Mouse (Mus musculus) T-helper 17 cell (primary cell): ENCODE measurements around the gene Trim2.

Source experiments
- in situ Hi-C, 2 experiments: fragments of 300-600 bp; cut with MboI, MseI; formaldehyde crosslinking; loops; 1 replicate in 1 of 2; 2 replicates in 1 of 2; pipeline ENCODE4 v1.15.1; 2025; ENCODE audit warnings: high pct_unique_total_duplicates in 2 of 2

Gene Trim2

DNA sequence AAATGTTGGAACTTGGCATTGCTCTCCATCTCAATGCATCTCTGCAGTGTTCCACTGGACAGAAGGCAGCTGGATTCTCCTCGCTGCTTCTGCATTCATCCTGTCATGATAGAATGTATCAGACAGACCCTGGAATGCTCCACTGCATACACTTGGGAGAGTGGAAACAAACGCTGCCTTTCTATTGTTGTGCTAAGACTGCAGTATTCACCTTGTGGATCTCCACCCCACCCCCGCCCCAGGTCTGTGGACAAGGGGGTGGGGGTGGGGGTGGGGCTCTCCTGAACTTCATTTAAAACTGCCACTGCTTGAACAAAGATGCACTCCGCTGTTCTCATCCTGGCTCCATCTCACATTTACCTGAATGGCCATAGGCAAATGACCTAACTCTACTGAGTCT, 112.8 kb downstream of the Trim2 start:
- in situ Hi-C loops: no loop called here

- in situ Hi-C loops: no loop called here
Observed at GRCm38 (mm10) chr3:84191141-84191881, 115.4 kb downstream of the Trim2 start.

- in situ Hi-C loops: no loop called here
Observed at GRCm38 (mm10) chr3:84190513-84191061, 116.1 kb downstream of the Trim2 start.

DNA sequence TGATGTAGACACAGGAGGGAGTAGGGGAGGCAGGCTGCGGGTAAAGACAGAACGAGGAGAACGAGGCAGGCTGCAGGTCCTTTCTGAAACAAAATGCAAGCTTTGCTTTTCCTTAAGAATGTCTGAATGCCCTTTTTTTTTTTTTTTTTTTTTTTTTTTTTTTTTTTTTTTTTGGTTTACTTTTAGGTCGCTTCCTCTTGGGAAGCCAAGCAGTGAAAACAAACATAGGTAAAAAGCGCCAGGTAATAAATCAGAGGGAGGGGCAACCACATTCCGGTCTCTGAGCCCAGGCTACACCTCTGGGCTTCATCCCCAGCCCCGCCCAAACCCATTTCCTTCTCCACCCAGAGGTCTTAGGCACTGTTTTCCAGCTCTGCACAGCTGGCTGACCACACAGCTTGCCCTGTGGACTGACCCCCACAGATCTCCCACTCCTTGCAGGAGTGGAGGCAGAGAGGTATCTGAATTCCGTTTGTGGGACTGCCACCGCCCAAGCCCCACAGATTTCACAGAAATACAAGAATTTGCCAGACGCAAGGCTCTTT, 117.0 kb downstream of the Trim2 start:
- in situ Hi-C loops: no loop called here

GRCm38 (mm10) chr3:84181717-84182116, 125.0 kb downstream of the Trim2 start:
- in situ Hi-C loops: no loop called here

GRCm38 (mm10) chr3:84181102-84181501, 125.6 kb downstream of the Trim2 start:
- in situ Hi-C loops: no loop called here

DNA sequence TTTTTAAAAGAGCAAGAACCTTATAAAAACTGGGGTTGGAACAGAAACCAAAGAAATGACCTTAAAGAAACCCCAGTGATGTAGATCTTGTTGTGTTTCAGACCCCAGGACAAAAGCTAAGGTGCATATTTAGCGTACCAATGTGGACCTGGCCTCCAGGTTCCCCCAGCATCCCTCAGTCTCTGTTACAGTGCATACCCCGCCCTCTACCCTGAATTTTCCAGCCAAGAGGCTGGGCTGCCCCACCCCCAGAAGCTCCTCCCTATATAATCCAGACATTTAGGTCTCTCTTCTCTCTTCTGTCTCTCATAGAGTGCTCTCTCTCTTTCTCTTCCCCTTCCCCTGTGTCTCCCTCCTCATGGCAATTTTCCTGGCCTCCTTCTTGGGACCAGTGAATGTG, 126.4 kb downstream of the Trim2 start:
- in situ Hi-C loops: no loop called here

- in situ Hi-C loops: loop anchor here (5.0 to 10.0 kb wide), 3 partner anchors 49 to 367 kb away; no protein-coding TSS in a partner anchor
Observed at GRCm38 (mm10) chr3:84177834-84178233, 128.8 kb downstream of the Trim2 start.

DNA sequence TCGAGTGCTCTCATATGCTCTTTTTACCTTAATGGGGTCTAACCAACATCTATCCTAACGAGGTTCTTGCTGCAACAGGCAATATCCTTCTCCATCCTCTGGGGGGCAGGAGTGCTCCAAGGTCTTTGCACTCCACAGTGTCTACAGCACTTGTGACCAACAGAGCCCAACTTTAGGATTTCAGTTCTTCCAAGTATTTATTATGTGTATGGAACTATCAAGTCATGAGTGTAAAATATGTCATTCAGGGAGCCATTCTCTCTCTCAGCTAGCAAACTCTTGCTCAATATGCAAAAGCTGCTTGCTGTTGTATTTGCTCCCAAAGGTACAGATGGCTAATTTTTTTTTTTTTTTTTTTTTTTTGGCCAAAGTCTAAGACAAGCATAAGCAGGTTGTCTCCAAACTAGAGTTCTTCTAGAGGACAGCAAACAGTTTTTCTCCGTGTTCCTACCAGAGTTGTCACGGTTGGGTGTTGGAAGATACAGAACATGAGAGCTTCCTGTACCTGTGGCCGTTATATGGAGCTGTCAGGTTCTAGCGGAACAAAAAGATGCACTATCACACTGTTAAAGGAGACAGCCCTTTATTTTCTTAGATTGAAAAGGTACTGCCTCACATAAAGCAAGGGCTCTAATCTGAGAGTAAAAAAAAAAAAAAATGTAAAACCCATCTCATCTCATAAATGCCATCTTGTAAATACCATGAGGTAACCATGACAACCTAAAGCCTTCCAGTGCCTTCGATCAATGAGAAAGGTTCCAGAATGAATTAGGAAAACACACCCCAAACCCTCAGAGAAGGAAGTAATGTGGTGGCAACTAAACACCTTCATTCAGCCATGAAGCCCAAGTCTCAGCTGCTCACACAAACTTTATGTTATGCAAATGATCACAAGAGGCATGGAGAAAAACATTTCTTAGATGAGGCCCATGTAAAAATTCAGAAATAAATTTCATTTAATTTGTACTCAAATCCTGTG, 131.1 kb downstream of the Trim2 start:
- in situ Hi-C loops: loop anchor here (5.0 to 10.0 kb wide), 3 partner anchors 52 to 369 kb away; no protein-coding TSS in a partner anchor

DNA sequence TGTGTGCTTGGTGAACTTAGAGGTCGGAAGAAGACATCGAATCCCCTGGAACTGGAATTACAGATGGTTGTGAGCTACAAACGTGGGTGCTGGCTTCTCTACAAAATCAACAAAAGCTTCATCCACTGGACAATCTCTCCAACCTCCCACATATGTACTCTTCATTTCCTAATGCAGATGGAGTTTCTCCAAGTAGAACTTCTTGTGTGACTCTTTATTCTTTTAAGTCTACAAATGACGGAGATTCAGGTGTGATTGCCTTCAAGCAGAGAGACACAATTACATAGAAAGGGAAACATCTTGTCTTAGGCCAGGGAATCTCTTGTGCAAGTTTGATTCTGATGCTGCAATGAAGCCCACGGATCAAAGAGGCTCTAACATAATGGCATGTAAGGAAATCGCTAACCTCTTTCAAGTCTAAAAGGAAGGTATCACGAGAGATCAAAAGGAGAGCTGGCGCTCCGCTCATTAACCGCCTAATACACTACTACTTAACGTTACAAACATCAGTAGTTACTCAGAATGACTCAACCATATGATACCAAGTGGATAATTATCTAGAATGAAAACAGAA, 133.0 kb downstream of the Trim2 start, which contains the start of gene Gm6525:
TSS of gene Gm6525 (plus strand) at position 524 of the 574 bp plus-strand sequence.
- in situ Hi-C loops: loop anchor here in 1 of 2 experiments (5.0 to 10.0 kb wide), 2 partner anchors 139 to 371 kb away; no protein-coding TSS in a partner anchor

DNA sequence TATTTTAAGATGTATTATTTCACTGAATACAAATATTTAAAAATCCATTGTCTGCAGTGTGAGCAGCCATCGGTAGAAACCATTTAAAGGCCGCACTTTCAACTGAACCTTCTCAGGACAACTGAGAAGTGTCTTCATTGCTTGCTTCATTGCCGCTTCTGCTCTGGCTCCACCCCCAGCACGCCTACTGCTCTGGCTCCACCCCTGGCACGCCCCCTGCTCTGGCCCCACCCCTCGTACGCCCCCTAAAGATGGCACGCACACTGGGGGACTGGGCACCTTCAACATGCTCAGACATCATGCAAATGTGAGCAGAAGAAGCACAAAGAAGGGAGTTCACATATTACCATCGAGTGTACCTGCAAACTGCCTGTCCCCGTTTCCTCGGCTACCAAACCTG, 134.3 kb downstream of the Trim2 start:
- in situ Hi-C loops: loop anchor here in 1 of 2 experiments (5.0 to 10.0 kb wide), 2 partner anchors 140 to 372 kb away; no protein-coding TSS in a partner anchor

DNA sequence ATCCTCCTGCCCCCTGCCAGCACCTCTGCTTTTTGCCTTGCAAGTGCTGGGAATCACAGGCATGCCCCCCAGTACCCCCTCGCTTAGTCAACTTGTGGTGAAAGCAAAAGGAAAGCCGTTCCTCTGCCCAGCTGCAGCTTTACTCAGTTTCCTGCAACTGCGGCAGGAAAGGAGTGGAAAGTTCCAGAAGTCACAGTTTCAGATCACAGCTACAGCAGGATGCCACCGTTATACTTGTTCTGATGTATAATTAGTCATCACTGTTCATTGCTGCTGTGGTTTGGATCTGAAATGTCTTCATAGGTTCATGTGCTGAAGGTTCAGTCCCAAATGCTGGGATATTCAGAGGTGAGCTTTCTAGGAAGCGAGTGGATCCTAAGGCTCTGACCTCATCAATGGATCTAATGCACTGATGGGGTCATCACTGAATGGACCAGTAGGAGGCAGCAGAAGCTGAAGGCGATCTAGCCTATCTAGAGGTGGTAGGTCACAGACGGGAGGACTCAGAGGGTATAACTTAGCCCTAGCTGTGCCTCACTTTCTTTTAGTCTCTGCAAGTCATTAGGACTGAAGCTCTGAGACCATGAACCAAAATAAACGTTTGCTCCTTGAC, 137.2 kb downstream of the Trim2 start:
- in situ Hi-C loops: loop anchor here in 1 of 2 experiments (5.0 to 10.0 kb wide), 2 partner anchors 143 to 375 kb away; no protein-coding TSS in a partner anchor

GRCm38 (mm10) chr3:84168943-84169342, 137.7 kb downstream of the Trim2 start:
- in situ Hi-C loops: no loop called here

- in situ Hi-C loops: no loop called here
Observed at GRCm38 (mm10) chr3:84166073-84166472, 140.6 kb downstream of the Trim2 start.

DNA sequence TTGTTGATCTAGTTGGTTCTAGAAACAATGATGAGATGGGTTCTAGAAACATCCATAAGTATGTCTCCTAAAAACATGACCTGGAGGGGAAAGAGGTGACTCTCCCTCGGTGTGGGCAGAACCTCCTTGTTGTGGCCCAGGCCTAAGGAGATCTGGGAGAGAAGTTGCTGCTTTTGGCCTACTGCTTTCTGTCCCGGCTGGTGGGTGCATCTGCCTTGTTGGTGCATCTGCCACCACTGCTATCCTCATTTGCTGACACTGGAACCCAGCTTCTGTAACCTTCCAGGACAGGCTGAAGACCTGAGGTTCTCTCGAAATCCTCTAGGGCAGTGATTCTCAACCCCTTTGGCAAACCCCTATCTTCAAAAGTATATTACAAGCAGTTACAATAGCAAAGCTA, 141.3 kb downstream of the Trim2 start:
- in situ Hi-C loops: no loop called here

DNA sequence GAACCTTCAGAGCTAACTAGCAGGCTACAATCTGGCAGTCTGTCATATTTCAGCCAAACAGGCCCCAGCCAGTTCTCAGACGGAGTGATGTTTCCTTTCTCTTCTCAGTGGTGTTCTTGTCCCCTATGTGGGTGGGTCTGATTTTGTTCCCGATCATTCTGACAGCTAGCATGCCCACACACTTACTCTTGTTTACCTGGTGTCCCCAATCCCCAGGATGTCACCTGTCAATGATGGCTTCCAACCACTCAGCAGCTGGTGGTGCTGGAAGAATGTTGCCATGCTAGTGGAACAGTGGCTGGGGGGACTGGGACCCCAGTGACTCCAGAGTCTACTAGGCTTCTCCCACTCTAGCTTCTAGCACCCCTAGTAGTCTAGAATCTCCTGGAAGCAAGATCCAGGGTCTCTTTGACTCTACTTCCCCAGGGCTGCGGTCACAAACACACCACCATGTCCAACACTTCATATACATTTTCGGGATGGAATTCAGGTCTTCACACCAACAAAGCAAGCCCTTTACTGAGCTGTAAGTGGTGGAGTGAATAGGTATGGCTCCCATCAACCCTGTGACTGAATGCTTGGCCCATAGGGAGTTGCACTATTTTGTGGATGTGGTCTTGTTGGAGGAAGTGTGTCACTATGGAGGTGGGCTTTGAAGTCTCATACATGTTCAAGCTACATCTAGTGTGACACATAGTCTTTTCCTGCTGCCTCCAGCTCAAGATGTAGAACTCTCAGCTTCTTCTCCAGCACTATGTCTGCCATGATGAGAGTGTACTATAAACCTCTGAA, 148.9 kb downstream of the Trim2 start:
- in situ Hi-C loops: no loop called here

DNA sequence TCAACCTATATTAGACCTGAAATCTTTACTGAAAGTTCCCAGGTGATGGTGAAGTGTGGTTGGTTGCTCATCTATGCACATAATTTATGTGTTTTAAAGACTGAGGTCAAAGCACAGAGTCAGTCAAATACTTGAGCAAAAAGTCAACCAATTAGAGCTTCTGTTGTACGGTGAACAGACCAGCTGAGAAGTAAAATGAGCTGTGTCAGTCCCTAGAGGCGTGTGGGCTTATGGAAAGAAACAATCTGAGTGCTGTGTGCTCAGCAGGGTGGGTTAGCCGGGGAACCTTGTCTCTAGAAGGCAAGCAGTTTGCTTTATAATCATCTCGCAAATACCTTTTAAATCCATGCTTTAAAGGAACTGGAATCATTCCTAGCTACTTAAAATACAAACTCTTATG, 149.7 kb downstream of the Trim2 start:
- in situ Hi-C loops: no loop called here

DNA sequence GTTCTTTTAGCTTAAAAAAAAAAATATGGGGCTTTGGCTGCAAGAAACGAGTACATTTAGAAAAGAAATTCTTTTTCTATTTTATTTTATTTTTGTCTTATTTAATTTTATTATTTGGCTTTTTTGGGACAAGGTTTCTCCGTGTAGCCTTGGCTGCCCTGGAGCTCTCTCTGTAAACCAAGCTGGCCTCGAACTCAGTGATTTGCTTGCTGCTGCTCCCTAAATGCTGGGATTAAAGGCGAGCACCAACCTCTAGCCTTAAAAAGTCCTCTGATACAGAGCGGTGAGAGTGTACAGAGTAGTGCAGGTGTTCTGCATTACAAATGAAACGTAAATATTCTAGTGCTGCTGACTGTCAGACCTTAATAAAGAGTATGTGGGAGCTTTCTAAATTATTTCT, 150.6 kb downstream of the Trim2 start:
- in situ Hi-C loops: no loop called here

- in situ Hi-C loops: no loop called here
Observed at GRCm38 (mm10) chr3:84155558-84156006, 151.1 kb downstream of the Trim2 start, which contains the start of gene Mnd1. Gene Mnd1 (minus strand): TSS chr3:84155786.

GRCm38 (mm10) chr3:84155146-84155545, 151.5 kb downstream of the Trim2 start:
- in situ Hi-C loops: no loop called here
